Mouse (Mus musculus) cerebellum, adult 9-10 months (tissue): ENCODE measurements around the gene Bcas2.
"Not testable (repeated sequence)": the region's sequence is repeated elsewhere in the genome, so short reads cannot be mapped to it uniquely, and the experiment has no call there.

Experiments
- DNase-seq: peaks from one replicate; pipeline ENCODE4 v3.0.0; 2022

The Bcas2 gene

DNA sequence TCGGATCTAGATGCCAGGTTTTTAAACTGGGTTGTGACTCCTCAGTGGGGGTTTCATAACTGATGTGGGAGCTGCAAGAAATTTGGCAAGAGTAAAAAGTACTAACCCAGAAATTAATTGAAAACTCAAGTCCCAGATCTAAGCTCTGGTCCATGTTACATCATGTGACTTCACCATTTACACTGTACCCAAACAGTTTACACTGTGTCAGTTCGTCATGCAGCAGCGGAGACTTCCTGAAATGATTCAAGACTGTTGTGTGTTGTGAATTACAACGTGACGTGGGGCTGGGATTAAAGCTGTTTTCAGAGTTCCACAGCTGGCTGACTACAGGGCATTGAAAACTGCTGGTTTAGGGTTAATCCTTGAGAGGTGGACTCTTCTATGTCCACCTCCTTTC is 1.2 kb downstream of the Bcas2 start:
- DNase-seq, result no peak

DNA sequence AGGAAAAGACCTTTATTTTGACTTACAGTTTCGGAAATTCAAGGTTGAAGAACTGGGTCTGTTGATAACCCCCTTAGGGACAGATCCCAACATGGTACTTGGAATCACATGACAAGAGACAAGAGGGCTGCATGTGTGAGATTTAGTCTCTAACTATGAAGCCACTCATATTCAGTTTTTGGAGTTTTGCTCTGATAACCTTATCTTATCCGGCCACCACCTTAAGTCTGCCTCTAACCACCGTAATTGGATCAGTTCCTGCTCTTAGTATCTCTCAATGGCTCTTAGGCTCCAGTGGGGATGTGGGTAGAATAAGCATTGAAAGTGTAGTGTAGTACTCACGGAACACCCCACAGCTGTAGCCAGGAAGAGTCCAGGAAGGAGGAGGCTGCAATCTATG is 5.3 kb downstream of the Bcas2 start:
- DNase-seq, result no peak

DNA sequence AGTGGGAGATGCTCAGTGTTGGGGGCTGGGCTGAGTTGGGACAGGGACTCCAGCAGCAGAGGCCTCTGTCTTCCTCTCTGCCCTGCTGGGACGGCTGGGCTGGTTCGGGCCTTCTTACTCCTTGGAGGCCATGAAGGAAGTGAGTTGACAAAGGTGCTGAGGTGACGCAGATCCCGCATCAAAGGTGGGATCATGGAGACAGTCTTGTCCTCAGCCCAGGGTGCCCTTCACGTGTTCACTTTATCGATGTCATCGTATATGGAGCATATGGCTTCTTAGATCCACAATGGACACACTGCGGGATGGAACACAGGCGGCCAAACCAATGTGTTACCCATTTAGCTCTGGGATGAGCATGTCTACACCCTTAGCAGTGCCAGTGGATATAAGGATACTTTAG is 8.1 kb downstream of the Bcas2 start:
- no peak for DNase-seq

DNA sequence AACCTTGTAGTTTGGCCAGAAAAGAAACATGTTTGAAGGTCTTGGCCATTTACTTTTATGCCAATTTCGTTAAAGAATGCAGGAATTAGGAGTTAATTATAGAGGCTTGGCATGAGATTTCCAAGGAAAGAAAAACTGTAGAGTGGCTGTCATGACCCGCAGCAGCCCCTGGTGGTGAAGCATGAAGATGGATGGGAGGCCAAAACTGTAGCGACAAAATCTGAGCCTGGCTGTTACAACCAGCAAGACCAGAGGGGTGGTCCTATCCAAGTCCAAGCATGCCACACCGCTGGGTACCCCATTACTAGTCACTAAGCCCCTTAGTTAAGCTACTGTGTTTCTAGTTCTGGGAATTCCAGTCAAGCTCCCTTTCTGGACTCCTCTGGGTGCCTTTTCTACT is 9.7 kb downstream of the Bcas2 start:
- no peak for DNase-seq

DNA sequence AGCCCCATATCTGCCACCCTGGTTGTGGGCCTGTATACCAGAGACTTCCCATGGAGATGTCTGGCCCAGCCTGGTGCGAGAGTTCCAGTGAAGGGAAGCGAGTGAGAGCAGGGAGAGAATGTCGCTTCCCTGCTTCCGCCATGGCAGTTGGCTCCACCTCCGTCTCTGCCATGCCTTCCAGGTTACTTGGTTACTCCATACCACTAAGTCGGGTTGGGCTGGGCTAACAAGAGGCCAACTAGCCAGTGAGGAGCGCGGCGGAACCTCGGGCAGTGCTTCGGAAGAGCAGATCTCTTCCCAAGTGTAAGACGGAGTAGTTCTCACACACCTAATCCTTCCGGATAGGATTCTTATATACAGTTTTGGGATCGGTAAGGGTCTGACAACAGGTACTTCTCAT is 11.4 kb downstream of the Bcas2 start:
- no peak for DNase-seq

DNA sequence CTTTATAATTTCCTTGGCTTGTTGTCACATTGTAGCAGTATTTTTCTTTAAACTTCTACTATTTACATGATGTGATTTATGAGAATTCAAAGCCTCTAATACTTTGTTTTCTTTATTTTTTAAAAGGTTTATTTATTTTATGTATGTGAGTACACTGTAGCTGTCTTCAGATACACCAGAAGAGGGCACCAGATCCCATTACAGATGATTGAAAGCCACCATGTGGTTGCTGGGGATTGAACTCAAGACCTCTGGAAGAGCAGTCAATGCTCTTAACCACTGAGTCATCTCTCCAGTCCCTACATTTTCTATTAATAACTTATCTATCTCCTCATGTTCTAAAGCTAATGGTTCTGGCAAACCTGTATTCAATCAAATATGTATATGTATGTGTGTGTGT is 13.0 kb downstream of the Bcas2 start:
- DNase-seq, result not testable (repeated sequence)

DNA sequence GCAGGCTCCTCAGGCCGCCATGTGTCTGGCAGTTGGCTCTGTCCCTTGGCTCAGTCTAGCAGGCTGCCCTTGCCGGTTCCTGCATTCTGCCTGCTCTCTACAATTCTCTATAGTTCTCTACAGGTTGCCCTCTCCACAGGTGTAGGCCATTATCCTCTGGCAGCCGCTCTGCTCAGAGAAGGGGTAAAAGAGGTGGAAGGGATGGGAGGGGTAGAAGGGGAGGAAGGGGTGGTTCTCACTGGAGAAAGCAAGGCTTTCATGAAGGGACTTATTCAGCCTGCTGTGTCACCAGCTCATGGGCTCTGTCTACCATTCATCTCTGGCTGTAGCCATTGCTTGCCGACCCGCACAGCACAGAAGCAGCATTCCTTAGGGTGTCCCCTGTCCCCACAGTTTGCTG is 17.0 kb downstream of the Bcas2 start:
- DNase-seq, result no peak

DNA sequence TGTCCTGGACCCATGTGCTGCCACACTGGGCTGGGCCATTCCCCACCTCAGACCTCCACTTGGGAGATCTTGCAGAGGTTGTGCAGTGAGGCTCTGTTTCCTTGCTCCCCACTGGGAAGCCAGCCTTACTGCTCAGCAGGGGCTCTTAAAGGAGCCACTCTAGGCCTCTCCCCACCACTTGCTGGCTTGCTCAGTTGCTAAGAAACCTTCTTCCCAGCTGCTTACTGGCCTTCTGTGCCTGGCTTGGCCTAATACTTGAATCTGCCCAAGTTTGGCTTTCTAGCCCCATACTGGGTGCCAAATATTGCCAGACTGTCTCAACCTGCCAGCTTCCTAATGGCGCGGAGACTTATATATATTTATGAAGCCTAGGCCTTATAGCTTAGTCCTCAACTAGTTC is 17.4 kb downstream of the Bcas2 start:
- DNase-seq, result no peak

DNA sequence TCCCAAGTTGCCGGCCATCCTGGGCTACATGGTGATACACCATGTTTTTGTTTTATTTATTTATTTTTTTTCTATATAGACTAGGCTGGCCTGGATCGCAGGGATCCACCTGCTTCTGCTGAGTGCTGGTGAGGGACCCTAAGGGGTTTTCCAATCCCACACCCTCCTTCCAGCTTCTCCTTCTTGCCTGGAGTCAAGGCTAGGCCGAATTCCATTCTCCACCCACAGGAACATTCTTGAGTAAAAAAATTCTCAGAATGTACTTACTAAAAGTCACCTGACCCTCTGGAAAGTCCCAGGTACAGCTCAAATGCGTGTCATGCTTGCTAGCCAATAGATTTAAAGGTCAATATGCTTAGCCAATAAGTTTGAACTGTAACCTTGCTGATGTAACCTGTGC is 20.7 kb downstream of the Bcas2 start:
- DNase-seq, result no peak

DNA sequence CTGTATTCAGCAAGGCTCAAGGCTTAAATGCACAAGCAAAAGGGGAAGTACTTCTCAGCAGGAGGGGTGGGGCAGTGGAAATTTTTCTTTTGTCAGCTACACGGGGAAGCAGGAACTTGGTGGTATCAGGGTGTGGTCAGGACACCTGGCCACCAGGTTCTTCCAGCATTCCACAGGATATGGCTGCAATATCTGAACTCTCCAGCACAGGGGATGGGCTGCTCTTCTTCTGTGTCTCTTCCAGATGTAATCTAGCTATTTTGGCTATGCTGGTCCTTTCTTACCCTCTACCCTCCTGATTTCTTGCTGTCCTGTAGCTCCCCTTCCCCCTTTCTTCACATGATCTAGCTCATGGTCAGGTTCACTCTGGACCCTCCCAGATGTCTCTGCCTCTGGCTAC is 21.7 kb downstream of the Bcas2 start:
- no peak for DNase-seq

DNA sequence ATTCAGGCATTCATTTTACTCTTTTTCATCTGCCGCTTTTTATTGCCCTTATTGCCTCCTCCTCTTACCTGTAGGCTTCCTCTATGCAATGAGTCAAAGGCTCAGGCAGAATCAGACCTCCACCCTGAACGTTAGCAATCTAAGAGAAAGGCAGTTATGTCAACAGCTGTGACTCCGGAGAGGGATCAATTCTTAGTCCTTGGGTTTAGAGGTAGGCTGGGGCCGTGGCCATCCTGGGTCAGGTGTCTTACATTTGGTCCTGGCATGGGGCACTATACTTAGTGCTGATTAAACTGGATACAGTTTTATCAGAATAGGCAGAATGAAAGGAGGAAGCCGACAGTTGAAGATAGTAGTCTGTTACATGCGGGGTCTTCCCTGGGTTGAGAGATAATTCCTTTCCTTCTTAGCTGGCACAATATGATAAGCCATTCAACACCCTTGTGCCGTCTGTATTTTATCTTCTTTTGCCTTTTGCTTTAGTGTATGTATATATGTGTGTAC is 24.9 kb downstream of the Bcas2 start:
- no peak for DNase-seq

DNA sequence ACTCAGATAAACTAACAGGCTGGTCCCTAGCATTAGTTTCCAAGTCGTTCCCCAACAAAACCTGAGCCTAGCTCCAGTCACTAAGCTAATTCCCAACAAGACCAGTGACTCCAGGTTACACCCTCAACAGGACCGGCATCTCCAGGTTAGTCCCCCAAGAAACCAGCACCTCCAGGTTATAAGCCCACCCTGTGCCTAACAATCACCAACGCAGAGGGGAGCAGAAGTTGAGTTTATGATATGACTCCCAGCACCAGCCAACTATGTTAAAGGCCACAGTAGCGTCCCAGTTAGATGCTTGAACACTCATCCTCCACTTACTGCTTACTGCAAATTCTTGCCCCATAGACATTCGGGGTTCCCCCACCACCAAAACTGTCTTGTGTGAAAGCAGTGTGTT is 27.9 kb downstream of the Bcas2 start:
- no peak for DNase-seq

DNA sequence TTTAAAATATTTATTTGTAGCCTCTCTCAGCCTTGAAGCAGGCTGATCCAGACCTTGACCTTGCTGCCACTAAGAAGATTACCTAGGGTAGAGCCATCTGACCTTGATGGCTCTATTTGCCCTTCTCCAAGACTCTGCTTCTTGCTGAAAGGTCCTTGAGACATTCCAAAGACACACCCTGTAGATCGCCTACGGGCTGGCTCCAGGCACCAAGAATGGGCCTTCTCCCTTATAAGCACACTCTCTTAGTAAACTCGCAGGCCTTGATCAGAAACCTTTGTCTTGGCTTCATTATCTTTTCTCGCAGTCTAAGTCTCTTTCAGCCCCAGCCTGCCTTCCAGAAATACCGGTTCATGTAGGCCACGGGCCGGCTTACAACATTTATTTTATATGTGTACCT is 29.6 kb downstream of the Bcas2 start:
- DNase-seq, result not testable (repeated sequence)

DNA sequence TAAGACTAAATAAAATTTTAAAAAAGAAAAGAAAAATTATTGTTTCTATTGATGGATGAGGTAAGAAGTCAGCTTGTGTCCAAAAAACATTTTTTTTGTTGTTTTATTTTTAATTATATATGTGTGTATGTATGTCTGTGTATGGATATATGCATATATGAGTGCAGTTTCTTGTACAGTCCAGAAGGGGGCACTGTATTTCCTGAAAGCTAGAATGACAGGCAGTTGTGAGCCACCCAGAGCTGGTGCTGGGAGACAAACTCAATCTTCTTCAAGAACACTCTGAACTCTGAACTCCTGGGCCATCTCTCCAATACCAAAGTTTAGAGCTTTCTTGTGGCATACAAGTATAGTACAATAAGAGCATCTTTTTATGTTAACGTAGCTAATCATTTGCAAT is 32.1 kb downstream of the Bcas2 start:
- no peak for DNase-seq

DNA sequence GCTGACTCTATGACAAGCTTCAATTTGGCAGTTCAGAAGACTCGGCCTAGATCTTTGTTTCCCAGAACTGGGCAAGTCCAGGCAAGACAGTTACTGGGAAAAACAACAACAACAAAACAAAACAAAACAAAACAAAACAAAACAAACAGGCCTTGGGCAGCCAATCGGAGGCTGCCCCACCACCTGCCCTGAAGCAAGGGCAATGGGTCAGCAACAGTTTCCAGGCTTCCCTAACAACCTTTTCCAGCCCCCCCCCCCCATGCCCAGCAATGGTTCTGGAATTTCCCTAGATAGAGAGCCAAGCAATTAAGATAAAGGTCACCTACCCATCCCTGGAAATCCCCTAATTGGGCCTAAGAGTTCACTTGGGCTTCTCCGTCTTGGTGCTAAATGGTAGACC is 33.0 kb downstream of the Bcas2 start:
- DNase-seq, result no peak

DNA sequence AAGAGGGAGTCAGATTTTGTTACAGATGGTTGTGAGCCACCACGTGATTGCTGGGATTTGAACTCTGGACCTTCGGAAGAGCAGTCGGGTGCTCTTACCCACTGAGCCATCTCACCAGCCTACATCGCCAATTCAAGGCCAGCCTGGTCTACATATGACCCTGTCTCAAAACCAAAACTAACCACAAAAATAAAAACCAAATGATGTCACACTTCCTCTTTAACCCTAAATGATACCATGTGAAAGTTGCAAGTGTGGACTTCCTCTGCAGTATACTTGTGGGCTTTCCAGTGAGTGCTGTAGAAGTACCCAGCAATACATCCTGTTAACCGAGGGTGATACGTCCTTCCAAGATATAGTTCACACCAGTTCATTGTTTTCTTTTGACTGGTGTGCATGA is 34.9 kb downstream of the Bcas2 start:
- no peak for DNase-seq

DNA sequence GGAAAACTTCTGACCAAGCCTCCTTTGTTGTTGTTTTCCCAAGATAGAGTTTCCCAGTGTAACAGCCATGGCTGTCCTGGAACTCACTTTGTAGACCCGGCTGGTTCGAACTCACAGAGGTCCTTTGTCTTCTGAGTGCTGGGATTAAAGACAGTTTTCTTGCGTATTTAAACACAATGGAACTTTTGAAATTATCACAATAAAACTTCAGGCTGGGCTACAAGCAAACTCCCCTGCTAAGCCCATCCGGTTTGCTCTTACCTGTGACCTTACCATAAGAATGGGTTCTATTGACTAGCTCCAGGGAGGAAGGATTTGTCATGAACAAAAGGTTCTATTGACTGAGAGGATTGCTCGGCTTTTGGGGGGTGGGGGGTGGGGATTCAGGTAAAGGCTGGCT is 36.3 kb downstream of the Bcas2 start:
- DNase-seq, result no peak

DNA sequence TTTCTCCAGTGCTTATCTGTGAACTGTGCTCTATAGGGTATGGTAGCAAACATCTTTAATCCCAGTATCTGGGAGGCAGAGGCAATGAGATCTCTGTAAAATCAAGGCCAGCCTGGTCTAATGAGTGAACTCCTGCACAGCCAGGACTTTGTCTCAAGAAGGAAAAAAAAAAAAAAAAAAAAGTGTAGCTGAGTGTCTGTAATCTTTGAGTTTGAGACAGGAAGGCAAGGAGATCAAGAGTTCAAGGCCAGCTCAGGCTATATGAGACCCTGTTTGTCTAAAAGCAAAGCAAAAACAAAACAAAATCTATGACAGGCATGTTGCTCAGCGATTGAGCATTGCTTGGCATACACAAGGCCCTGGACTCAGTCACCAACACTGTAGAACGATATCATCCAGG is 36.8 kb downstream of the Bcas2 start:
- DNase-seq, result no peak

DNA sequence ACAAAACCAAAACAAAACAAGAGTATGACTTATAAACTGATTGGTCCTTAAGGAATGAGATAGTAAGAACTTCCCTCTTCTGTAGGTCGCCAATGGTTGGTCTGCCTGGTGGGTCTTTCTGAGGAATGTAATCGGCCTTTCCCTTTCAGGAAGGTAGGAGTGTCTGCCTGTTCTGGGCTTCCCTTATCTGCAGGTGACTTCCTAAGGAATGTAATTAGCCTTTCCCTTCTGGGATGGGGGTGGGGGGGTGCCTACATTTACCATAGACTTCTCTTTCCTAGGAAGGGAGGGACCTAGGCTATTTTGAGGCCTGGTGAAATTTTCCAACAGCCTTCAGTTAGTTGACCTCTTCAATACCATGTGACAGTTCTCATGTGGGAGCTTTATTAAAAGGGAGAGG is 39.6 kb downstream of the Bcas2 start:
- no peak for DNase-seq

DNA sequence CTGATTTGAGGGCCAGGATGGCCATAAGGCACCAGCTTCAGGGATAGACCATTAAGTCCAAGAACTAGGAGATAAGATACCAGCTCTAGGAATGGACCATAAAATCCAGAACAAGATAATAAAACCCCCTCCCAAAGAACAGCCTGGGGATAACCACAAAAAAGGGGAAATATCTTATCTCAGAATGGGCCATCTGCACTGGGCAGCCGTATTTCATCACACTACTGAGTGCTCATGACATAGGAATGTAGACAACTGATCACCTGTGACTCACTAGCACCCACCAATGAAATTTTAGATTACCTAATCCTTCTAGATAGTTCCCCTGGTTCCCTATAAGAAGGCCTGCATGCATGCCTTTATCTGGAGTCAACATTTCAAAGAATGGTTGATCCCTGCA is 40.7 kb downstream of the Bcas2 start:
- DNase-seq, result no peak

DNA sequence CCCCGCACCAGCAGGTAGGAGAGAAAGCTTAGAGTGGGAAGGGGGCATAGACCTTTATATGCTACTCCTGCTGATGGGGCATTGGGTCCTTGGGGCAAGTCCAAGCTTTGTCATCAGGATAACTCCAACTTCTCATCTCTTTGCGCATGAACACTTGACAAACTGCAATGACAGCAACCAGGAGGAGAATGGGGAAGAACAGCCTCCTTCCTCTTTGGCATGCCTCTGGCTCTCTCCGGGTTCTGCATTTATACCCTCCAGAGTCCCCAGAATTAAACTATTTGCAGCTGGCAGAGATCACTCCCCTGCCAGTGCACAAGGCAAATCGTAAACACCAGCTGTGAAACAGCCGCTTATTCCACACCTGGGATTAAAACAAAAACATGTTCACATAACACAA is 42.1 kb downstream of the Bcas2 start:
- no peak for DNase-seq

DNA sequence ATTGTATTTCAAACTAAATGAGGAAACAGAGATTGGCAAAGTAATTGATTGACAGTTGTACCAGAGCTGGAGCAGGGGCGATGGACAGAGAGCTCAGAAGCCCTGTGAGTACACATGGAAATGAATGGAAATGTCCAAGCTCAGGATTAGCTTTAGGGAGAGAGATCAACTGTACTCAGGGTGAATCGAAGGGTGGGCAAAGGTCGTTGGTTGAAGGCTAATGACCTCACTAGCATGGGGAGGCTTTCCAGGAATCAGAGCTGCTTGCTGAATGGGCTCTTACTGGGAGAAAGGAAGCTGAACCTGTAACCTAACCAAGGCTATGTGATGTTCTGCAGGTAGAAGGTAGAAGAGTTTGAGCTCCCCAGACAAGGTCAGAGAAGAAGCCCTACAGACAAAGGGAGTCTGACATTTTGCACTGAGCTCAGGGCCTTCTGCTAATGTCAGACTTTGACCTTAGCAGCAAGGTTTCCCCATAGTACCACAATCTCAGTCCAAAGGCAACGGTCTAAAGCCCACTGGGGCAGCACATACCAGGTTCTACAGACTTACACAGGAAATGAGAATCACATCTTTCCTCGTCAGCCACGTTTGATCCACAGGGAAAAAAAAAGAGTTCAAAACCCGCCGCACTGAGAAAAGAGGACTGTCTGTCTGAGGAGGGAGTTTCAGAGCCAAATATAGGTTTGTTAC is 43.3 kb downstream of the Bcas2 start:
- DNase-seq, result no peak

DNA sequence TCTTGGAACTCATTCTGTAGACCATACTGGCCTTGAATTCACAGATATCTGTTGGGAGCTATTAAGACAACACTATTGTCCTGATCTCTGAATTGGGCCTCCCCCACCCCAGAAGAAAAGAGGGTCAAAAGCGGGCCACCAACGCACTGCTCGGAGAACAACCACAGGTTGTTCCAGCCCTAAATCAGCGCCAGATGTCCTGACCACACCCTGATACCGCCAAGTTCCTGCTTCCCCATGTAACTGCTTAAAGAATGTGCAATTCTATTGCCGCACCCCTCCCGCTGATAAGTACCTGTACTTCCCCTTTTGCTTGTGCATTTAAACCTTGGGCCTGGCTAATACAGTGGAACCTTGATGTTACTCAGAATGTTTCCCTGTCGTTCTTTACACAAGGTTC is 43.9 kb downstream of the Bcas2 start:
- not testable (repeated sequence) for DNase-seq

DNA sequence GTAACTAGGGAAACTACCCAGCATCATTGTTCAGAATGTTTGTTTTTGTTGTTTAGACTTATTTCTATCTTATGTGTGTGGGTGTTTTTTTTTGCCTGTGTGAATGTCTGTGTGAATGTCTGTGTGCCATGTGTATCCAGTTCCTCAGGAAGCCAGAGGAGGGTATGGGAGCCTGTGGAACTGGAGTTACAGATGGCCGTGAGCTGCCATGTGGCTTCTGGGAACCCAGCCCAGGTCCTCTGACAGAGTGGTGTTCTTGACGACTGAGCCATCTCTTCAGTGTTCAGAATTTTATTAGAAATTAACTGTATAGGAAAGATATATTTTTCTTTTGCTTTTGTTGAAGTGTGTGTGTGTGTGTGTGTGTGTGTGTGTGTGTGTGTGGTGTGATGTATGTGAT is 50.0 kb downstream of the Bcas2 start:
- no peak for DNase-seq

DNA sequence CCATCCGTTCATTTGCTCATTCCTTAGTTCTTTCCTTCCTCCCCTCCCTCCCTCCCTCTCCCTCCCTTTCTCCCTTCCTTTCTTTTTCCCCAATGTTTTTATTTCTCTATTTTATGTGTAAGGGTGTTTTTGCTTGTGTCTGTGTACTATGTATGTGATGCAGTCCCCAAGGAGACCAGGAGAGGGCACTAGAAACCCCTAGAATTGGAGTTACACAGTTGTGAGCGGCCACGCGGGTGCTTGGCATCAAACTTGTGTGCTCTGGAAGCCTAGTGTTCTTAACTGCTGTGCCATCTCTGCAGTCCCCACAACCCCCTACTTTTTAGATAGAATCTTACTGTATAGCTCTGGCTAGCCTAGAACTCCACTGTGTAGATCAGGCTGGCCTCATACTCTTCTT is 52.3 kb downstream of the Bcas2 start:
- DNase-seq, result no peak
